In the genomic region with DNA sequence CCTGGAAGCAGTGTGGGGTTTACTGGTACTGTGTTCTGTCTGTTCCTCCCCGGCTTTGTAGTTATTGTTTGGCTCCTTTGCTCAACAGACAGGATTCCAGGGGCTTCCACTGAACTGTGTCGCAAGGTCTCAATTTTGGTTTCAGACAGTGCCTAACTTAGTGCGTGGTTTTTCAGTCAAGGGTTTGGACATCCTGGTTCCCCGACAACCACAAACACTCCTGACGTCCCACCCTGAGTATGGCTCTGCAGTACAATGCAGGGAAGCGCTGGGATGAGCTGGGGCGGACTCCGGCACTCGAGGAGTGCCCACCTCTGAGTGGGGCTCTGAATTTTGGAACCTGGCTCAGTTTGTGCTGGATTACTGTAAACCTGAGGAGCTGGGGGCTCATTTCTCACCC, we compare ENCODE assay signal across 19 mouse cellular contexts. TPM values are rescaled to one million over a fixed set of nuclear protein-coding genes. Genes with fewer than 3 reads are reported as not detected.
A peak's percentile ranks its signal among the peaks of the same experiment; 100 is the strongest.
DNase-seq lines count a peak whose midpoint lies in the region; ATAC-seq lines count a peak whose summit lies in the region.
"Had no signal": no experiment of that assay in that cellular context is flagged by ENCODE, and none has a peak within 500 bp of the region (broad histone marks: within the 10 kb centered on the region; RNA-seq: fewer than 3 reads in every experiment).

No protein-coding gene starts in this region.

- no peak overlapping the region for H3K4me2 ChIP-seq in embryonic facial prominence, embryonic 11.5 days (ENCODE audit: low read depth, low read length)
- H3K4me2 ChIP-seq in heart, embryonic 14.5 days (ENCODE audit: low read length) = no peak overlapping the region
- no peak overlapping the region for H3K4me2 ChIP-seq in midbrain, embryonic 13.5 days (replicated peaks)
- H3K4me2 ChIP-seq in limb, embryonic 13.5 days (replicated peaks) = no peak overlapping the region
- H3K4me2 ChIP-seq: forebrain, embryonic 13.5 days; liver, embryonic 11.5 days had no signal

- no peak for DNase-seq in embryonic facial prominence, embryonic 11.5 days (ENCODE audit: low spot score)
- no peak for DNase-seq in embryonic facial prominence, embryonic 10.5 days (ENCODE audit: low spot score)
- no peak for DNase-seq in heart, postnatal 4 days
- no peak for DNase-seq in midbrain, embryonic 10.5 days (ENCODE audit: low spot score)
- DNase-seq in gastrocnemius, postnatal 25 days = no peak
- DNase-seq: adrenal gland, postnatal 14 days; cerebellum, adult 18-20 months; kidney, adult 2 months; kidney, postnatal 36 days had no signal

- no peaks in the 10 kb centered on the region for H3K9me3 ChIP-seq in embryonic facial prominence, embryonic 11.5 days (replicated peaks; ENCODE audit: control insufficient read depth, low read length)
- no peaks in the 10 kb centered on the region for H3K9me3 ChIP-seq in embryonic facial prominence, embryonic 10.5 days
- H3K9me3 ChIP-seq in heart, embryonic 14.5 days (ENCODE audit: control insufficient read depth, low read length) = no peaks in the 10 kb centered on the region
- H3K9me3 ChIP-seq in midbrain, embryonic 10.5 days (replicated peaks) = no peaks in the 10 kb centered on the region
- H3K9me3 ChIP-seq in midbrain, embryonic 13.5 days = no peaks in the 10 kb centered on the region
- H3K9me3 ChIP-seq in limb, embryonic 13.5 days = no peaks in the 10 kb centered on the region
- H3K9me3 ChIP-seq: forebrain, embryonic 13.5 days had no signal

- ATAC-seq in embryonic facial prominence, embryonic 11.5 days (replicated peaks; ENCODE audit: insufficient number of reproducible peaks, low FRiP score, low TSS enrichment, low read depth) = no peak
- ATAC-seq in heart, embryonic 14.5 days (ENCODE audit: insufficient number of reproducible peaks, insufficient read depth, low FRiP score, low read depth) = no peak
- ATAC-seq in midbrain, embryonic 13.5 days = no peak
- no peak for ATAC-seq in limb, embryonic 13.5 days (ENCODE audit: low FRiP score, low read depth)
- ATAC-seq: forebrain, embryonic 13.5 days had no signal

- H3K4me1 ChIP-seq in embryonic facial prominence, embryonic 11.5 days (ENCODE audit: control insufficient read depth, insufficient read depth, low read length) = no peaks in the 10 kb centered on the region
- H3K4me1 ChIP-seq in embryonic facial prominence, embryonic 10.5 days = peaks cover 37% of the 10 kb centered on the region
- peaks cover 34 to 71% of the 10 kb centered on the region in 2 experiments for H3K4me1 ChIP-seq in heart, embryonic 14.5 days (ENCODE audit: control insufficient read depth in 2 of 2, insufficient read depth in 2 of 2, low read length in 2 of 2)
- peaks cover 48% of the 10 kb centered on the region for H3K4me1 ChIP-seq in midbrain, embryonic 10.5 days
- H3K4me1 ChIP-seq in midbrain, embryonic 13.5 days (replicated peaks) = peaks cover 10% of the 10 kb centered on the region
- H3K4me1 ChIP-seq in limb, embryonic 13.5 days = peaks cover 26% of the 10 kb centered on the region

- no peak overlapping the region for H3K9ac ChIP-seq in embryonic facial prominence, embryonic 11.5 days (replicated peaks; ENCODE audit: low read length)
- H3K9ac ChIP-seq in heart, embryonic 14.5 days (ENCODE audit: low read length) = 0 out of 2 replicates have a peak overlapping the region, but pooled peaks have one; percentile 12
- H3K9ac ChIP-seq in midbrain, embryonic 13.5 days (replicated peaks) = no peak overlapping the region
- H3K9ac ChIP-seq in limb, embryonic 13.5 days = no peak overlapping the region
- H3K9ac ChIP-seq: forebrain, embryonic 13.5 days had no signal

- no peaks in the 10 kb centered on the region for H3K36me3 ChIP-seq in embryonic facial prominence, embryonic 11.5 days (replicated peaks; ENCODE audit: control insufficient read depth, insufficient read depth, low read depth, low read length)
- H3K36me3 ChIP-seq in embryonic facial prominence, embryonic 10.5 days (replicated peaks) = peaks cover 64% of the 10 kb centered on the region
- H3K36me3 ChIP-seq in heart, embryonic 14.5 days (ENCODE audit: control insufficient read depth, insufficient read depth, low read length) = peaks cover 27% of the 10 kb centered on the region
- H3K36me3 ChIP-seq in midbrain, embryonic 10.5 days = peaks cover 37% of the 10 kb centered on the region
- peaks cover 17% of the 10 kb centered on the region for H3K36me3 ChIP-seq in midbrain, embryonic 13.5 days
- H3K36me3 ChIP-seq in limb, embryonic 13.5 days = peaks cover 25% of the 10 kb centered on the region

- H3K27ac ChIP-seq in embryonic facial prominence, embryonic 11.5 days (replicated peaks; ENCODE audit: low read depth, low read length) = 0 out of 2 replicates have a peak overlapping the region, but pooled peaks have one; percentile 20
- no peak overlapping the region for H3K27ac ChIP-seq in embryonic facial prominence, embryonic 10.5 days (replicated peaks)
- H3K27ac ChIP-seq in heart, embryonic 14.5 days (replicated peaks in 1 of 2; ENCODE audit: control insufficient read depth in 1 of 2, insufficient read depth in 1 of 2, low read depth in 2 of 2, low read length in 2 of 2) = peak overlapping the region; percentile 33 to 39; a peak in 2 of 4 replicates
- H3K27ac ChIP-seq in midbrain, embryonic 10.5 days (replicated peaks) = peak overlapping the region; percentile 3; the same call in 1 of the 2 replicates
- no peak overlapping the region for H3K27ac ChIP-seq in midbrain, embryonic 13.5 days
- peak overlapping the region; percentile 28; the same call in 1 of the 2 replicates for H3K27ac ChIP-seq in limb, embryonic 13.5 days
- H3K27ac ChIP-seq: forebrain, embryonic 13.5 days had no signal

- WGBS in embryonic facial prominence, embryonic 11.5 days = 86% methylated on average over 9 of the region's 9 CpGs
- 85% methylated on average over 9 of the region's 9 CpGs for WGBS in embryonic facial prominence, embryonic 10.5 days
- WGBS in heart, embryonic 14.5 days = 66% methylated on average over 9 of the region's 9 CpGs
- 75% methylated on average over 9 of the region's 9 CpGs for WGBS in midbrain, embryonic 10.5 days
- WGBS in midbrain, embryonic 13.5 days = 74% methylated on average over 9 of the region's 9 CpGs
- WGBS in limb, embryonic 13.5 days = 86% methylated on average over 9 of the region's 9 CpGs

- no peak overlapping the region for H3K4me3 ChIP-seq in embryonic facial prominence, embryonic 11.5 days (ENCODE audit: low read depth, low read length)
- H3K4me3 ChIP-seq in embryonic facial prominence, embryonic 10.5 days = no peak overlapping the region
- no peak overlapping the region for H3K4me3 ChIP-seq in heart, embryonic 14.5 days (ENCODE audit: control insufficient read depth in 1 of 2, insufficient read depth in 1 of 2, low read depth in 1 of 2, low read length in 2 of 2)
- H3K4me3 ChIP-seq in midbrain, embryonic 10.5 days = no peak overlapping the region
- H3K4me3 ChIP-seq in midbrain, embryonic 13.5 days (replicated peaks) = no peak overlapping the region
- H3K4me3 ChIP-seq in limb, embryonic 13.5 days = no peak overlapping the region
- H3K4me3 ChIP-seq: forebrain, embryonic 13.5 days had no signal

- no peaks in the 10 kb centered on the region for H3K27me3 ChIP-seq in embryonic facial prominence, embryonic 11.5 days (ENCODE audit: control insufficient read depth, insufficient read depth, low read length)
- H3K27me3 ChIP-seq in embryonic facial prominence, embryonic 10.5 days (replicated peaks; ENCODE audit: low read depth, poor library complexity, severe bottlenecking) = no peaks in the 10 kb centered on the region
- H3K27me3 ChIP-seq in heart, embryonic 14.5 days (ENCODE audit: control insufficient read depth, insufficient read depth, low read length) = no peaks in the 10 kb centered on the region
- H3K27me3 ChIP-seq in midbrain, embryonic 10.5 days (ENCODE audit: low read depth, poor library complexity, severe bottlenecking) = no peaks in the 10 kb centered on the region
- H3K27me3 ChIP-seq in midbrain, embryonic 13.5 days = no peaks in the 10 kb centered on the region
- no peaks in the 10 kb centered on the region for H3K27me3 ChIP-seq in limb, embryonic 13.5 days
- H3K27me3 ChIP-seq: forebrain, embryonic 13.5 days had no signal

RNA-seq across cellular contexts. Expression of gene Wbp1l, which starts 30.9 kb away (rescaled TPM):
- 30.1 and 34.4 TPM in 2 replicates for polyA plus RNA-seq in embryonic facial prominence, embryonic 11.5 days (2014; fragmentation: Nextera tagmentation; extraction: Ambion mirVana)
- polyA plus RNA-seq in embryonic facial prominence, embryonic 10.5 days (2016; fragmentation: Nextera tagmentation; extraction: Ambion mirVana) = 50.8 and 57.3 TPM in 2 replicates
- 48.8 and 49.3 TPM in 2 replicates for polyA plus RNA-seq in heart, embryonic 14.5 days (2014; fragmentation: Nextera tagmentation; extraction: Ambion mirVana)
- 10 to 100 TPM; 60.5 to 61.2 TPM for total RNA-seq in heart, postnatal 4 days (2021)
- 45.7 and 51.8 TPM in 2 replicates for polyA plus RNA-seq in midbrain, embryonic 10.5 days (2016; fragmentation: Nextera tagmentation; extraction: Ambion mirVana)
- 38.9 and 41.9 TPM in 2 replicates for polyA plus RNA-seq in midbrain, embryonic 13.5 days (2015; fragmentation: Nextera tagmentation; extraction: Ambion mirVana)
- 47.7 and 49.9 TPM in 2 replicates for polyA plus RNA-seq in limb, embryonic 13.5 days (2015; fragmentation: Nextera tagmentation; extraction: Ambion mirVana)
- total RNA-seq in gastrocnemius, postnatal 25 days (2021) = 10 to 100 TPM; 39.0 to 47.3 TPM

RNA-seq across cellular contexts. Expression of gene Cyp17a1, which starts 43.2 kb away (rescaled TPM):
- polyA plus RNA-seq in embryonic facial prominence, embryonic 11.5 days (2014; fragmentation: Nextera tagmentation; extraction: Ambion mirVana) = not detected in 2 replicates
- polyA plus RNA-seq in embryonic facial prominence, embryonic 10.5 days (2016; fragmentation: Nextera tagmentation; extraction: Ambion mirVana) = not detected in 2 replicates
- 1.6 and 1.8 TPM in 2 replicates for polyA plus RNA-seq in heart, embryonic 14.5 days (2014; fragmentation: Nextera tagmentation; extraction: Ambion mirVana)
- under 1 TPM in 1 of 2 experiments, not detected in 1; 0.23 TPM for total RNA-seq in heart, postnatal 4 days (2021)
- polyA plus RNA-seq in midbrain, embryonic 10.5 days (2016; fragmentation: Nextera tagmentation; extraction: Ambion mirVana) = not detected in 2 replicates
- polyA plus RNA-seq in midbrain, embryonic 13.5 days (2015; fragmentation: Nextera tagmentation; extraction: Ambion mirVana) = not detected in 2 replicates
- polyA plus RNA-seq in limb, embryonic 13.5 days (2015; fragmentation: Nextera tagmentation; extraction: Ambion mirVana) = 0.05 TPM in 1 of 2 replicates, not detected in the other
- not detected for total RNA-seq in gastrocnemius, postnatal 25 days (2021)
- total RNA-seq: hematopoietic stem cell, adult 5-6 weeks; layer of hippocampus, postnatal 10 days; megakaryocyte-erythroid progenitor cell, adult 5-6 weeks had no signal
- polyA plus RNA-seq: cortical plate, adult 2 months; forebrain, embryonic 13.5 days; neural tube, embryonic 11.5 days had no signal

RNA-seq across cellular contexts. Expression of gene Sfxn2, which starts 56.6 kb away (rescaled TPM):
- polyA plus RNA-seq in embryonic facial prominence, embryonic 11.5 days (2014; fragmentation: Nextera tagmentation; extraction: Ambion mirVana) = 13.6 and 14.7 TPM in 2 replicates
- polyA plus RNA-seq in embryonic facial prominence, embryonic 10.5 days (2016; fragmentation: Nextera tagmentation; extraction: Ambion mirVana) = 21.0 and 22.6 TPM in 2 replicates
- 8.0 and 8.8 TPM in 2 replicates for polyA plus RNA-seq in heart, embryonic 14.5 days (2014; fragmentation: Nextera tagmentation; extraction: Ambion mirVana)
- total RNA-seq in heart, postnatal 4 days (2021) = 1 to 10 TPM; 4.6 to 6.4 TPM
- polyA plus RNA-seq in midbrain, embryonic 10.5 days (2016; fragmentation: Nextera tagmentation; extraction: Ambion mirVana) = 17.0 and 18.1 TPM in 2 replicates
- 10.3 and 11.9 TPM in 2 replicates for polyA plus RNA-seq in midbrain, embryonic 13.5 days (2015; fragmentation: Nextera tagmentation; extraction: Ambion mirVana)
- 27.8 and 28.1 TPM in 2 replicates for polyA plus RNA-seq in limb, embryonic 13.5 days (2015; fragmentation: Nextera tagmentation; extraction: Ambion mirVana)
- total RNA-seq in gastrocnemius, postnatal 25 days (2021) = 1 to 10 TPM; 2.8 TPM

RNA-seq across cellular contexts. Expression of gene Arl3, which starts 56.8 kb away (rescaled TPM):
- 122 and 130 TPM in 2 replicates for polyA plus RNA-seq in embryonic facial prominence, embryonic 11.5 days (2014; fragmentation: Nextera tagmentation; extraction: Ambion mirVana)
- polyA plus RNA-seq in embryonic facial prominence, embryonic 10.5 days (2016; fragmentation: Nextera tagmentation; extraction: Ambion mirVana) = 196 and 200 TPM in 2 replicates
- 54.4 and 72.5 TPM in 2 replicates for polyA plus RNA-seq in heart, embryonic 14.5 days (2014; fragmentation: Nextera tagmentation; extraction: Ambion mirVana)
- 10 to 100 TPM; 29.6 to 31.1 TPM for total RNA-seq in heart, postnatal 4 days (2021)
- 207 and 216 TPM in 2 replicates for polyA plus RNA-seq in midbrain, embryonic 10.5 days (2016; fragmentation: Nextera tagmentation; extraction: Ambion mirVana)
- polyA plus RNA-seq in midbrain, embryonic 13.5 days (2015; fragmentation: Nextera tagmentation; extraction: Ambion mirVana) = 226 and 238 TPM in 2 replicates
- polyA plus RNA-seq in limb, embryonic 13.5 days (2015; fragmentation: Nextera tagmentation; extraction: Ambion mirVana) = 178 and 183 TPM in 2 replicates
- total RNA-seq in gastrocnemius, postnatal 25 days (2021) = 10 to 100 TPM; 49.6 to 55.8 TPM

RNA-seq across cellular contexts. Expression of gene Borcs7, which starts 59.9 kb away (rescaled TPM):
- 13.4 and 15.3 TPM in 2 replicates for polyA plus RNA-seq in embryonic facial prominence, embryonic 11.5 days (2014; fragmentation: Nextera tagmentation; extraction: Ambion mirVana)
- polyA plus RNA-seq in embryonic facial prominence, embryonic 10.5 days (2016; fragmentation: Nextera tagmentation; extraction: Ambion mirVana) = 13.6 and 15.5 TPM in 2 replicates
- 17.9 and 20.0 TPM in 2 replicates for polyA plus RNA-seq in heart, embryonic 14.5 days (2014; fragmentation: Nextera tagmentation; extraction: Ambion mirVana)
- 10 to 100 TPM; 11.7 to 12.8 TPM for total RNA-seq in heart, postnatal 4 days (2021)
- polyA plus RNA-seq in midbrain, embryonic 10.5 days (2016; fragmentation: Nextera tagmentation; extraction: Ambion mirVana) = 14.2 and 17.4 TPM in 2 replicates
- polyA plus RNA-seq in midbrain, embryonic 13.5 days (2015; fragmentation: Nextera tagmentation; extraction: Ambion mirVana) = 20.1 and 22.3 TPM in 2 replicates
- 15.7 and 18.1 TPM in 2 replicates for polyA plus RNA-seq in limb, embryonic 13.5 days (2015; fragmentation: Nextera tagmentation; extraction: Ambion mirVana)
- total RNA-seq in gastrocnemius, postnatal 25 days (2021) = 10 to 100 TPM; 11.4 to 11.8 TPM

Comparison
In these comparisons a context has a peak if more than half of its experiments do, and no peak if none do; other contexts are left out.
1. H3K27ac ChIP-seq: peak in embryonic facial prominence, embryonic 11.5 days (single experiment), heart, embryonic 14.5 days (2 of 2), midbrain, embryonic 10.5 days (single experiment) and limb, embryonic 13.5 days (single experiment); none in embryonic facial prominence, embryonic 10.5 days (single experiment) and midbrain, embryonic 13.5 days (single experiment).